ENCODE assay signal across 8 mouse cellular contexts in genomic region chr3:126903543-126903942, GRCm38 (mm10).
DNase-seq lines count a peak whose midpoint lies in the region; ATAC-seq and TF ChIP-seq lines count a peak whose summit lies in the region.

No protein-coding gene starts in this region.

- no peaks in the 10 kb centered on the region for H3K4me1 ChIP-seq in hindbrain, embryonic 13.5 days (replicated peaks)
- no peaks in the 10 kb centered on the region for H3K4me1 ChIP-seq in limb, embryonic 14.5 days (ENCODE audit: control insufficient read depth, insufficient read depth, low read length)
- no peaks in the 10 kb centered on the region for H3K4me1 ChIP-seq in neural tube, embryonic 14.5 days (ENCODE audit: control insufficient read depth, insufficient read depth, low read length)

- H3K9me3 ChIP-seq in hindbrain, embryonic 13.5 days: no peaks in the 10 kb centered on the region
- no peaks in the 10 kb centered on the region for H3K9me3 ChIP-seq in limb, embryonic 14.5 days (ENCODE audit: control insufficient read depth, low read length)
- no peaks in the 10 kb centered on the region for H3K9me3 ChIP-seq in neural tube, embryonic 14.5 days (ENCODE audit: control insufficient read depth, low read length)

- peak; percentile 76; the same call in 1 of the 2 replicates for ATAC-seq in hindbrain, embryonic 13.5 days (ENCODE audit: low FRiP score)
- peak; percentile 72 for ATAC-seq in limb, embryonic 14.5 days (ENCODE audit: low FRiP score, low read depth)
- ATAC-seq in neural tube, embryonic 14.5 days (ENCODE audit: low read depth): peak; percentile 87

- H3K9ac ChIP-seq in hindbrain, embryonic 13.5 days: no peak overlapping the region
- H3K9ac ChIP-seq in limb, embryonic 14.5 days (ENCODE audit: low read depth, low read length, severe bottlenecking): no peak overlapping the region
- no peak overlapping the region for H3K9ac ChIP-seq in neural tube, embryonic 14.5 days (replicated peaks; ENCODE audit: low read depth, low read length)

- H3K36me3 ChIP-seq in hindbrain, embryonic 13.5 days: no peaks in the 10 kb centered on the region
- no peaks in the 10 kb centered on the region for H3K36me3 ChIP-seq in limb, embryonic 14.5 days (ENCODE audit: control insufficient read depth, insufficient read depth, low read length)
- H3K36me3 ChIP-seq in neural tube, embryonic 14.5 days (ENCODE audit: control insufficient read depth, insufficient read depth, low read length): no peaks in the 10 kb centered on the region

- no peak overlapping the region for H3K27ac ChIP-seq in hindbrain, embryonic 13.5 days
- H3K27ac ChIP-seq in limb, embryonic 14.5 days (replicated peaks; ENCODE audit: low read depth, low read length): no peak overlapping the region
- no peak overlapping the region for H3K27ac ChIP-seq in neural tube, embryonic 14.5 days (ENCODE audit: low read depth, low read length)

- 21% methylated on average over 3 of the region's 3 CpGs for WGBS in hindbrain, embryonic 13.5 days
- WGBS in limb, embryonic 14.5 days: 10% methylated on average over 3 of the region's 3 CpGs
- 17% methylated on average over 3 of the region's 3 CpGs for WGBS in neural tube, embryonic 14.5 days

- TF ChIP-seq POLR2A in limb, embryonic 14.5 days (IDR thresholded peaks at IDR 0.05; ENCODE audit: borderline replicate concordance, extremely low read depth, insufficient read depth, insufficient read length): no peak

- H3K27me3 ChIP-seq in hindbrain, embryonic 13.5 days: no peaks in the 10 kb centered on the region
- no peaks in the 10 kb centered on the region for H3K27me3 ChIP-seq in limb, embryonic 14.5 days (ENCODE audit: control insufficient read depth, insufficient read depth, low read length)
- H3K27me3 ChIP-seq in neural tube, embryonic 14.5 days (ENCODE audit: control insufficient read depth, insufficient read depth, low read length): no peaks in the 10 kb centered on the region

- no peak overlapping the region for H3K4me2 ChIP-seq in hindbrain, embryonic 13.5 days
- H3K4me2 ChIP-seq in limb, embryonic 14.5 days (replicated peaks; ENCODE audit: low read depth, low read length, severe bottlenecking): no peak overlapping the region
- H3K4me2 ChIP-seq in neural tube, embryonic 14.5 days (ENCODE audit: low read depth, low read length): no peak overlapping the region

- DNase-seq in right cerebral cortex, adult 18-20 months: peak; percentile 35
- DNase-seq in right cerebral cortex, postnatal 25 days: no peak
- DNase-seq in ZHBTc4 (ENCODE audit: low read depth, low spot score): peak; percentile 13
- peak; percentile 46 for DNase-seq in embryo, embryonic 11.5 days (ENCODE audit: low read depth, low spot score)
- DNase-seq in limb, embryonic 14.5 days (ENCODE audit: low spot score): peak; percentile 78
- no peak for DNase-seq in layer of hippocampus, adult 9-10 months (ENCODE audit: low spot score)

- no peak overlapping the region for H3K4me3 ChIP-seq in hindbrain, embryonic 13.5 days
- H3K4me3 ChIP-seq in limb, embryonic 14.5 days (replicated peaks; ENCODE audit: low read length): no peak overlapping the region
- no peak overlapping the region for H3K4me3 ChIP-seq in neural tube, embryonic 14.5 days (ENCODE audit: low read depth, low read length)

Comparison
In these comparisons a context has a peak if more than half of its experiments do, and no peak if none do; other contexts are left out.
1. DNase-seq: peak in right cerebral cortex, adult 18-20 months (single experiment), ZHBTc4 (single experiment), embryo, embryonic 11.5 days (single experiment) and limb, embryonic 14.5 days (single experiment); none in right cerebral cortex, postnatal 25 days (single experiment) and layer of hippocampus, adult 9-10 months (single experiment).
2. Peak in every context shown above with its lines, with median percentiles within 50 percentile points of each other: ATAC-seq.